Comparison of ENCODE assay signal across 11 mouse cellular contexts in the genomic region with DNA sequence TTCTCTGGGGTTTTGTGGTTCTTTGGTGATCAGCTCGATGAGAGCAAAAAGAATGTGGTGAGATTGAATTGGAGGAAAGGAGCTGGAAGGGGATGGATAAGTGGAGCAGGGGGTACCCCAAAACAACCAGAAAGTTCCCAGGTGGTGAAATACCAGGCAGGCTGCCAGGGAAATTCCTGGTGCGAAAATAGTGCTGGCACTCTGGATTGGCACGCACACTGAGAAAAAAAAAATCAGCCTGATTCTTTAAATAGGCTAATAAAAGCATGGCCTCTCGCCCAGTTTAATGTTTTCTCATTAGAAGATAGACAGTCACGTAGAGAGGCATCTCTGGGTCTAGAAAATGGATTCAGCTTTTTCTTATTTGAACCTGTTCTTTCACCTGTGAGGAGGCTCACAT.
DNase-seq lines count a peak whose midpoint lies in the region.
"Had no signal": no experiment of that assay in that cellular context is flagged by ENCODE, and none has a peak within 500 bp of the region (broad histone marks: within the 10 kb centered on the region; RNA-seq: fewer than 3 reads in every experiment).

No protein-coding gene starts in this region.

- peak; percentile 4 for DNase-seq in cerebellum, adult 9-11 months
- no peak for DNase-seq in cerebellum, adult 11-12 months
- DNase-seq in left cerebral cortex, postnatal 4 days: peak; percentile 32
- no peak for DNase-seq in left cerebral cortex, postnatal 36 days (ENCODE audit: low spot score in 2 of 2)
- peak; percentile 69 to 76 for DNase-seq in cerebellum, postnatal 14 days
- DNase-seq in kidney, adult 8-10 months: peak; percentile 20 to 34
- no peak for DNase-seq in hindbrain, embryonic 10.5 days (ENCODE audit: low spot score)
- DNase-seq in adipocyte (ENCODE audit: low spot score): no peak
- DNase-seq: gastrocnemius, postnatal 36 days; liver, embryonic 13.5 days; thymus, adult 18-20 months had no signal

- no peaks in the 10 kb centered on the region for H3K9me3 ChIP-seq in hindbrain, embryonic 10.5 days
- H3K9me3 ChIP-seq: liver, embryonic 13.5 days had no signal

- WGBS in hindbrain, embryonic 10.5 days: 86% methylated on average over 5 of the region's 5 CpGs

- H3K4me1 ChIP-seq in hindbrain, embryonic 10.5 days (replicated peaks): no peaks in the 10 kb centered on the region
- H3K4me1 ChIP-seq: liver, embryonic 13.5 days had no signal

- no peaks in the 10 kb centered on the region for H3K27me3 ChIP-seq in hindbrain, embryonic 10.5 days (ENCODE audit: insufficient read depth, poor library complexity, severe bottlenecking)
- H3K27me3 ChIP-seq: liver, embryonic 13.5 days had no signal

- no peaks in the 10 kb centered on the region for H3K36me3 ChIP-seq in hindbrain, embryonic 10.5 days
- H3K36me3 ChIP-seq: liver, embryonic 13.5 days had no signal

- intact Hi-C loops in left cerebral cortex, postnatal 4 days (cut with DNase I): no loop called here
- intact Hi-C loops in left cerebral cortex, postnatal 36 days (cut with DNase I): no loop called here

- no peak overlapping the region for H3K27ac ChIP-seq in hindbrain, embryonic 10.5 days
- H3K27ac ChIP-seq: liver, embryonic 13.5 days had no signal

- no peak overlapping the region for H3K4me3 ChIP-seq in hindbrain, embryonic 10.5 days
- H3K4me3 ChIP-seq: liver, embryonic 13.5 days had no signal

Comparison
In these comparisons a context has a peak if more than half of its experiments do, and no peak if none do; other contexts are left out.
1. DNase-seq: peak in cerebellum, adult 9-11 months (single experiment), left cerebral cortex, postnatal 4 days (single experiment), cerebellum, postnatal 14 days (2 of 2) and kidney, adult 8-10 months (2 of 2); none in cerebellum, adult 11-12 months (single experiment), left cerebral cortex, postnatal 36 days (0 of 2), hindbrain, embryonic 10.5 days (single experiment) and adipocyte (single experiment).